Mouse (Mus musculus) midbrain, postnatal 0 days (tissue): Measurements from ENCODE around the gene Srrt. TPM values are rescaled to one million over a fixed set of nuclear protein-coding genes. Genes with fewer than 3 reads are reported as not detected.
A peak's percentile ranks its signal among the peaks of the same experiment; 100 is the strongest.

Source experiments
- ATAC-seq: fragments of 200-750 bp; cut with Nextera tagmentation; 2 replicates; pipeline ENCODE4 v1.8.0; 2017; ENCODE audit warnings: moderate number of reproducible peaks, mild to moderate bottlenecking, moderate TSS enrichment, moderate library complexity; ENCODE audit not compliant: low FRiP score
- DNase-seq: peaks from one replicate; pipeline ENCODE4 v3.0.0-alpha.2; 2015; ENCODE audit warnings: low spot score
- H3K27ac ChIP-seq: fragments of 300-500 bp; sonication (generic); 2 replicates; pipeline ENCODE4 v1.5.1; 2014; ENCODE audit warnings: low read depth, mild to moderate bottlenecking, low read length, mixed read lengths
- H3K27me3 ChIP-seq: fragments of 300-500 bp; sonication (generic); 2 replicates; pipeline ENCODE4 v1.6.1; 2014; ENCODE audit warnings: low read length, control low read depth, mixed read lengths; ENCODE audit not compliant: insufficient read depth
- H3K36me3 ChIP-seq: fragments of 300-500 bp; sonication (generic); 2 replicates; pipeline ENCODE4 v1.6.1; 2014; ENCODE audit warnings: low read length, control low read depth, mixed read lengths; ENCODE audit not compliant: insufficient read depth
- H3K4me1 ChIP-seq: fragments of 300-500 bp; sonication (generic); 2 replicates; pipeline ENCODE4 v1.6.1; 2014; ENCODE audit warnings: mild to moderate bottlenecking, control low read depth, antibody characterized with exemption, low read length, mixed read lengths; ENCODE audit not compliant: insufficient read depth
- H3K4me2 ChIP-seq: fragments of 300-500 bp; sonication (generic); 2 replicates; pipeline ENCODE4 v1.6.1; 2014; ENCODE audit warnings: low read depth, mild to moderate bottlenecking, low read length, mixed read lengths; ENCODE audit not compliant: poor library complexity, severe bottlenecking
- H3K4me3 ChIP-seq: fragments of 300-500 bp; sonication (generic); 2 replicates; pipeline ENCODE4 v1.5.1; 2014; ENCODE audit warnings: low read depth, mild to moderate bottlenecking, low read length, moderate library complexity
- H3K9ac ChIP-seq: fragments of 300-500 bp; sonication (generic); replicated peaks from 2 replicates; pipeline ENCODE4 v1.6.1; 2014; ENCODE audit warnings: mild to moderate bottlenecking, low read length, moderate library complexity, mixed read lengths; ENCODE audit not compliant: poor library complexity, severe bottlenecking
- H3K9me3 ChIP-seq: fragments of 300-500 bp; sonication (generic); 2 replicates; pipeline ENCODE4 v1.6.1; 2016; ENCODE audit warnings: low read length, control low read depth
- CTCF ChIP-seq: IDR thresholded peaks from 2 replicates; pipeline ENCODE4 v1.5.1; 2016; ENCODE audit warnings: antibody characterized with exemption, mild to moderate bottlenecking
- WGBS: fragments of 180-500 bp; shearing (Covaris S2); extraction: QIAGEN DNeasy Blood & Tissue Kit; methylation state at CpG from one replicate; pipeline ENCODE4 v1.1.7; 2014; 5-methylcytosine and 5-hydroxymethylcytosine counted together
- polyA plus RNA-seq: library from polyadenylated mRNA; unstranded; fragments of >200 nt; fragmentation: Nextera tagmentation; extraction: Ambion mirVana; gene quantifications from 2 replicates; pipeline ENCODE4 v1.2.1, GENCODE M21; 2015
- total RNA-seq: library from RNA; depleted of rRNA; stranded (reverse); fragments of >200 nt; gene quantifications from 2 replicates; pipeline ENCODE4 v1.2.3, GENCODE M21; 2014

Gene Srrt
- total and polyA plus RNA-seq, 2 experiments from 2014 or later, result 56.4 to 114 TPM

DNA sequence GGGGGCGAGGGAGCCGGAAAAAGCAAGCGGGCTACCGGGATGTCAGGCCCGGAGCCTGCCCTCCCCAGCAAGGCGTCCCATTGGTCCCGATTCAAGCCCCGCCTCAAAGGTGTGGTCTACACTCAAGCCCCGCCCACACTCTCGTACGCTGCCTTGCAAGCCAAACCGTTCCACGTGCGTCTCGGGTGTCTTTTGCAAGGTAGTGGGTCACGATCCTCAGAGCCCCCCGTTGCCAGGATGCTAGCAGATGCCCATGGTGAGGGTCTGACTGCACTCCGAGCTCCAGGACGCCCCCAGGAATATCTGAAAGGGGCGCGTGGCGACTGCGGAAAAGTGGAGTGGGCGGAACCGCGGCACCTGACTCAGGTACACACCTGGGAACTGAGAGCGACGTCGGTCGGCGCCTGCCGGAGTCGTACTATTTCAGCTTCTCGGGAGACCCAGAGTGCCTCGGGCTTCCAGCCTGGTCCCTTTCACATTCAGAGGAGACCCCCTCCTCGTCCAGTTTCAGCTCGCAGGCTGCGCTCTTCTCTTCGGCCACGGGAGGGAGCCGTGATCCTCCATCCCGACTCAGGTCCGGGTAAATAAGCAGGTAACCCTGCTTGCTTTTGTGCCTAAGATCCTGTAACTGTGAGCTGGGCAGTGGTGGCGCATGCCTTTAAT is 26.2 kb upstream of the Srrt start, which contains the start of gene Slc12a9:
Gene Slc12a9, minus strand, starts transcription at position 86 of the 663 bp plus-strand sequence.
- H3K27ac ChIP-seq, result peak within 1 kb of the TSS; percentile 72
- no peaks in the 10 kb centered on the region for H3K27me3 ChIP-seq
- no peaks in the 10 kb centered on the region for H3K9me3 ChIP-seq
- peak within 1 kb of the TSS; percentile 52 for H3K4me3 ChIP-seq
- H3K4me1 ChIP-seq, result 0 out of 2 replicates have a peak, but pooled peaks cover 3% of the 10 kb centered on the region
- ATAC-seq (peak; percentile 93), DNase-seq (peak; percentile 97)
- H3K4me2 ChIP-seq, result peak within 1 kb of the TSS; percentile 84
- H3K9ac ChIP-seq, result peak within 1 kb of the TSS; percentile 77
- WGBS, result under 1% methylated on average over 44 of the region's 44 CpGs
- TF ChIP-seq CTCF, result peak; percentile 82
- H3K36me3 ChIP-seq, result peaks cover 2% of the 10 kb centered on the region; the same call in 1 of the 2 replicates

- Histone ChIP-seq H3K4me2 (peak overlapping the region; percentile 84), H3K36me3 (peaks cover 2% of the 10 kb centered on the region), H3K9me3 (no peaks in the 10 kb centered on the region), H3K27me3 (no peaks in the 10 kb centered on the region), H3K4me3 (peak overlapping the region; percentile 52), H3K27ac (peak overlapping the region; percentile 72), H3K4me1 (0 out of 2 replicates have a peak, but pooled peaks cover 3% of the 10 kb centered on the region), H3K9ac (peak overlapping the region; percentile 77)
- DNase-seq (no peak), ATAC-seq (peak; percentile 24)
- 17% methylated on average over 15 of the region's 15 CpGs for WGBS
- TF ChIP-seq CTCF, result no peak
These were observed 25.5 kb upstream of the Srrt start for GRCm38 (mm10) chr5:137332857-137333511.

- ATAC-seq (no peak), DNase-seq (no peak)
- H3K4me3 ChIP-seq, result no peak overlapping the region
- 89% methylated on average over 7 of the region's 7 CpGs for WGBS
- no peak overlapping the region for H3K4me2 ChIP-seq
- no peaks in the 10 kb centered on the region for H3K27me3 ChIP-seq
- no peak overlapping the region for H3K27ac ChIP-seq
- no peak overlapping the region for H3K9ac ChIP-seq
- no peaks in the 10 kb centered on the region for H3K9me3 ChIP-seq
- TF ChIP-seq CTCF, result no peak
- H3K4me1 ChIP-seq, result 0 out of 2 replicates have a peak, but pooled peaks cover 3% of the 10 kb centered on the region
- peaks cover 9% of the 10 kb centered on the region for H3K36me3 ChIP-seq
These were observed 23.4 kb upstream of the Srrt start for GRCm38 (mm10) chr5:137330910-137331309.

DNA sequence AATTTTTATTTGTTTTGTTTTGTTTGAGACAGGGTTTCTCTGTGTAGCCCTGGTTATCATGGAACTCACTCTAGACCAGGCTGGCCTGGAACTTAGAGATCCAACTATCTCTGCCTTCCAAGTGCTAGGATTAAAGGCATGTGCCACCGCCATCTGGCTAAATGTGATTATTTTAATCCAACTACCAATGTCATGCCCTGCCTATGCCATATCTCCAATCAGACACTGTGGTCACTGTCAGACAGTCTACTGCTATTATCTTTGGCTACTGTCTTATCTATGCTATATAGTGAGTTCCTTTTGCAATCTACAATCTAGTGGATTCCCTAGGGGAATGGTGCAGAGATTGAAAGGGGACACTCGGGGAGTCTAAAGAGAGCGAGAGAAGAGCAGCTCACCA is 13.5 kb upstream of the Srrt start:
- ATAC-seq (no peak), DNase-seq (no peak)
- Histone ChIP-seq H3K36me3 (peaks cover 51% of the 10 kb centered on the region), H3K4me1 (no peaks in the 10 kb centered on the region), H3K4me3 (no peak overlapping the region), H3K9me3 (no peaks in the 10 kb centered on the region), H3K4me2 (no peak overlapping the region), H3K27me3 (no peaks in the 10 kb centered on the region), H3K27ac (no peak overlapping the region), H3K9ac (no peak overlapping the region)
- 91% methylated on average over 3 of the region's 3 CpGs for WGBS
- no peak for TF ChIP-seq CTCF

- no peak overlapping the region for H3K4me3 ChIP-seq
- no peaks in the 10 kb centered on the region for H3K4me1 ChIP-seq
- WGBS, result 91% methylated on average over 1 of the region's 1 CpGs
- H3K27me3 ChIP-seq, result no peaks in the 10 kb centered on the region
- ATAC-seq, result no peak
- no peak overlapping the region for H3K4me2 ChIP-seq
- no peak overlapping the region for H3K9ac ChIP-seq
- TF ChIP-seq CTCF, result no peak
- no peak for DNase-seq
- no peak overlapping the region for H3K27ac ChIP-seq
- peaks cover 48% of the 10 kb centered on the region for H3K36me3 ChIP-seq
- no peaks in the 10 kb centered on the region for H3K9me3 ChIP-seq
These were observed 11.1 kb upstream of the Srrt start for GRCm38 (mm10) chr5:137318570-137318969.

DNA sequence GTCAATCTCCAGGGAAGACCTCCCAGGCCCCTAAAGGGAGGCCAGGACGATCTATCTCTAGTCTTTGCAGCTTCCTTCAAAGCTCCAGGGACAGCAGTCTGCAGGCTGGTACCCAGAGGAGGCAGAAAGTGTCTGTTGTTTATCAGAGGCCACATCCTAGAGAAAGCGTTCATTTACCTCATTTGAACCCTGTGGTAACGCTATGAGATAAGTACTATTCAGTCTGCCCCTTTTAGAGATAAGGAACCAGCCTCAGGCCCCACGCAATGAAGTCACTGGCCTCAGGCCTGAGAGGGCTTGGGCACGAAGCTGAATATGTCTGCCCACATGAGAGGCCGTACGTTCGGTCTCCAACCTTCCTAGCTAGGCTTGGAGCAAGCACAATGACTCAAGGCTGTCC is 9.9 kb upstream of the Srrt start:
- ATAC-seq (no peak), DNase-seq (no peak)
- no peak overlapping the region for H3K27ac ChIP-seq
- no peak for TF ChIP-seq CTCF
- no peaks in the 10 kb centered on the region for H3K9me3 ChIP-seq
- H3K4me2 ChIP-seq, result no peak overlapping the region
- no peak overlapping the region for H3K4me3 ChIP-seq
- no peak overlapping the region for H3K9ac ChIP-seq
- H3K36me3 ChIP-seq, result peaks cover 40% of the 10 kb centered on the region
- no peaks in the 10 kb centered on the region for H3K27me3 ChIP-seq
- no peaks in the 10 kb centered on the region for H3K4me1 ChIP-seq
- 89% methylated on average over 8 of the region's 8 CpGs for WGBS
